Mouse (Mus musculus) embryonic facial prominence, embryonic 14.5 days (tissue): ENCODE results near the gene Lrch1. TPM values are rescaled to one million over a fixed set of nuclear protein-coding genes. Genes with fewer than 3 reads are reported as not detected.

Experiments used
- ATAC-seq: fragments of 200-750 bp; cut with Nextera tagmentation; 2 replicates; pipeline ENCODE4 v1.8.0; 2017; ENCODE audit warnings: low read depth, moderate number of reproducible peaks, moderate TSS enrichment
- DNase-seq: peaks from one replicate; pipeline ENCODE4 v3.0.0-alpha.2; 2015; ENCODE audit warnings: low spot score
- H3K27ac ChIP-seq: fragments of 300-500 bp; sonication (generic); replicated peaks from 2 replicates; pipeline ENCODE4 v1.5.1; 2014; ENCODE audit warnings: low read depth, mild to moderate bottlenecking, low read length, moderate library complexity
- H3K27me3 ChIP-seq: fragments of 300-500 bp; sonication (generic); replicated peaks from 2 replicates; pipeline ENCODE4 v1.6.1; 2014; ENCODE audit warnings: low read length; ENCODE audit not compliant: control insufficient read depth, insufficient read depth
- H3K36me3 ChIP-seq: fragments of 300-500 bp; sonication (generic); 2 replicates; pipeline ENCODE4 v1.6.1; 2014; ENCODE audit warnings: low read length, mixed read lengths; ENCODE audit not compliant: control insufficient read depth, insufficient read depth
- H3K4me1 ChIP-seq: fragments of 300-500 bp; sonication (generic); 2 replicates; pipeline ENCODE4 v1.6.1; 2014; ENCODE audit warnings: antibody characterized with exemption, low read length; ENCODE audit not compliant: control insufficient read depth, insufficient read depth
- H3K4me2 ChIP-seq: fragments of 300-500 bp; sonication (generic); 2 replicates; pipeline ENCODE4 v1.6.1; 2014; ENCODE audit warnings: low read depth, mild to moderate bottlenecking, low read length, moderate library complexity, mixed read lengths
- H3K4me3 ChIP-seq: fragments of 300-500 bp; sonication (generic); 2 replicates; pipeline ENCODE4 v1.5.1; 2014; ENCODE audit warnings: low read depth, mild to moderate bottlenecking, low read length
- H3K9ac ChIP-seq: fragments of 300-500 bp; sonication (generic); 2 replicates; pipeline ENCODE4 v1.6.1; 2014; ENCODE audit warnings: low read depth, mild to moderate bottlenecking, low read length, moderate library complexity, mixed read lengths
- H3K9me3 ChIP-seq: fragments of 300-500 bp; sonication (generic); 2 replicates; pipeline ENCODE4 v1.6.1; 2016; ENCODE audit warnings: low read length; ENCODE audit not compliant: control insufficient read depth
- WGBS: fragments of 180-500 bp; shearing (Covaris S2); extraction: QIAGEN DNeasy Blood & Tissue Kit; methylation state at CpG from one replicate; pipeline ENCODE4 v1.1.7; 2014; 5-methylcytosine and 5-hydroxymethylcytosine counted together
- polyA plus RNA-seq: library from polyadenylated mRNA; unstranded; fragments of >200 nt; fragmentation: Nextera tagmentation; extraction: Ambion mirVana; gene quantifications from 2 replicates; pipeline ENCODE4 v1.2.1, GENCODE M21; 2014

The Lrch1 gene
- polyA plus RNA-seq, 1 experiment from 2014 or later = 15.6 TPM

DNA sequence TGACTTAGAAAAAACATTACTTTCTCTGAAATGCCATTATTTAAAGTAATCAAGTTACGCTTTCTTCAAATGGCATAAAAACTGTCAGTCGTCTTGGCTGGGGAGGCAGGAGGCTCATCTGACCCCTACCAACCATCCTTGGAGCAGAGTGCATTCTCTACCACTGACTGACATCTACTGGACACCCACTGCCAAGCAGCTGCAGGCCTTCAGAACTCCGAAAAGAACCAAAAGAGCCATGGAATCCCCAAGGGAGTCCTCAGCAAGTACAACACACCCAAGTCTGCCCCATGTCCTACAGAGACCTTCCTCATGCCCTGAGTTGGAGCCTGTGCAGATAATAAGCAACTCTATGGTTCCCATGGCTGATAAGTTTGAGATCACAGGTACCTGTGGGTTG, 224.1 kb downstream of the Lrch1 start:
- H3K4me3 ChIP-seq = no peak overlapping the region
- H3K36me3 ChIP-seq = no peaks in the 10 kb centered on the region
- H3K4me1 ChIP-seq = no peaks in the 10 kb centered on the region
- no peak for ATAC-seq
- H3K27ac ChIP-seq = no peak overlapping the region
- H3K9me3 ChIP-seq = no peaks in the 10 kb centered on the region
- 63% methylated on average over 3 of the region's 3 CpGs for WGBS
- H3K27me3 ChIP-seq = no peaks in the 10 kb centered on the region
- H3K9ac ChIP-seq = no peak overlapping the region
- no peak for DNase-seq
- H3K4me2 ChIP-seq = no peak overlapping the region

- no peak overlapping the region for H3K9ac ChIP-seq
- no peak overlapping the region for H3K27ac ChIP-seq
- no peaks in the 10 kb centered on the region for H3K4me1 ChIP-seq
- no peaks in the 10 kb centered on the region for H3K9me3 ChIP-seq
- DNase-seq (peak; percentile 59), ATAC-seq (no peak)
- H3K4me2 ChIP-seq = no peak overlapping the region
- no peaks in the 10 kb centered on the region for H3K27me3 ChIP-seq
- no peak overlapping the region for H3K4me3 ChIP-seq
- 25% methylated on average over 3 of the region's 3 CpGs for WGBS
- H3K36me3 ChIP-seq = no peaks in the 10 kb centered on the region
These were observed 238.6 kb downstream of the Lrch1 start for GRCm38 (mm10) chr14:74709054-74709453.

Other genes with a start within 250 kb of the Lrch1 start
- gene Esd, start 215.6 kb downstream of the Lrch1 start, polyA plus RNA-seq = 302 and 330 TPM in 2 replicates
- 1.0 and 1.1 TPM in 2 replicates for gene Rubcnl, start 68.2 kb upstream of the Lrch1 start, polyA plus RNA-seq
- not detected in 2 replicates for gene Lrrc63, start 183.0 kb upstream of the Lrch1 start, polyA plus RNA-seq
- gene Lcp1, start 183.2 kb upstream of the Lrch1 start, polyA plus RNA-seq = 44.3 and 47.1 TPM in 2 replicates